Mouse (Mus musculus): Measurements from ENCODE around the gene Aldh18a1.

- TF ChIP-seq CTCF (IDR thresholded peaks at IDR 0.05; ENCODE audit: extremely low read depth, insufficient read depth, insufficient read length, insufficient replicate concordance) (no peak), POLR2A (IDR thresholded peaks at IDR 0.05; ENCODE audit: low read depth, low read length) (no peak)
Observed at GRCm38 (mm10) chr19:40628950-40629349, 40.7 kb upstream of the Aldh18a1 start.

Measured in spleen, adult 2 months (tissue).